In genomic region chr4:110810947-110811346, GRCm38 (mm10) we compare ENCODE assay signal across 15 mouse cellular contexts.
"Had no signal": no experiment of that assay in that cellular context is flagged by ENCODE, and none has a peak within 500 bp of the region (broad histone marks: within the 10 kb centered on the region; RNA-seq: fewer than 3 reads in every experiment).

No protein-coding gene starts in this region.

- H3K9me3 ChIP-seq: neural tube, embryonic 12.5 days; neural tube, embryonic 13.5 days; neural tube, embryonic 15.5 days had no signal

- H3K27ac ChIP-seq: neural tube, embryonic 12.5 days; neural tube, embryonic 13.5 days; neural tube, embryonic 15.5 days had no signal

- H3K4me2 ChIP-seq: neural tube, embryonic 12.5 days; neural tube, embryonic 13.5 days; neural tube, embryonic 15.5 days had no signal

- H3K4me3 ChIP-seq: neural tube, embryonic 12.5 days; neural tube, embryonic 13.5 days; neural tube, embryonic 15.5 days had no signal

- H3K9ac ChIP-seq: neural tube, embryonic 12.5 days; neural tube, embryonic 13.5 days; neural tube, embryonic 15.5 days had no signal

- DNase-seq: retina, postnatal 1 day; right cerebral cortex, adult 18-20 months; right cerebral cortex, postnatal 14 days; right cerebral cortex, postnatal 25 days; right cerebral cortex, postnatal 4 days; spleen, adult 18-20 months; thymus, adult 18-20 months; thymus, adult 2 months; thymus, postnatal 14 days; thymus, postnatal 25 days; thymus, postnatal 36 days; thymus, postnatal 4 days had no signal

- H3K4me1 ChIP-seq: neural tube, embryonic 12.5 days; neural tube, embryonic 13.5 days; neural tube, embryonic 15.5 days had no signal

- H3K27me3 ChIP-seq: neural tube, embryonic 12.5 days; neural tube, embryonic 13.5 days; neural tube, embryonic 15.5 days had no signal

- H3K36me3 ChIP-seq: neural tube, embryonic 12.5 days; neural tube, embryonic 13.5 days; neural tube, embryonic 15.5 days had no signal
